ENCODE assay signal across 8 mouse cellular contexts in the genomic region with DNA sequence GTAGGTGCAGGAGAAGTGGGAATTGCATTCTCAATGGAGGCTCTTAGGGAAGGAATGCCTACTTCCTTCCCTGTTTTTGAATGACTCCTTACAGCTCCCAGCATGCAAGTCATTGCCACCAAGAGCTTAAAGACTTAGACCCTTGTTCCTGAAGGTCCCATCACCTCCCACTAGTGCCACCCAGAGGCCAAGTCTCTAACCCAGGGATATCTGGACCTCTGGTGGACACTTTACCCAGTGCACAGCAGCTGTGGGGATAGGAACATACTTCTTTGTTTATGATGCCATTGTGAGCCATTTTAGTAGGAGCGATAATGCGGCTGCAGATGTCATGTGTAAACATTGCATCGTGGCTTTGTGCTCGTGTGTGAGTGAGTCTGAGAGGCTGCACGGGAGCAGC. TPM values are rescaled to one million over a fixed set of nuclear protein-coding genes. Genes with fewer than 3 reads are reported as not detected.
A peak's percentile ranks its signal among the peaks of the same experiment; 100 is the strongest.
DNase-seq lines count a peak whose midpoint lies in the region; ATAC-seq and TF ChIP-seq lines count a peak whose summit lies in the region.
"Had no signal": no experiment of that assay in that cellular context is flagged by ENCODE, and none has a peak within 500 bp of the region (broad histone marks: within the 10 kb centered on the region; RNA-seq: fewer than 3 reads in every experiment).

No protein-coding gene starts in this region.

- in situ Hi-C loops in Patski (cut with MboI; ENCODE audit: low pct_unique_long_range_greater_than_20kb): loop anchor here (10.0 kb wide), 1 partner anchor 937 kb away; no protein-coding TSS in a partner anchor

- peak; percentile 59 for DNase-seq in midbrain, embryonic 14.5 days
- DNase-seq in midbrain, embryonic 11.5 days (ENCODE audit: low spot score, missing footprints): no peak
- DNase-seq in Patski (ENCODE audit: low read depth, low spot score): no peak
- DNase-seq in spleen, postnatal 4 days (ENCODE audit: low spot score in 2 of 2): no peak

- H3K4me3 ChIP-seq in midbrain, embryonic 14.5 days (replicated peaks; ENCODE audit: low read depth, low read length): no peak overlapping the region
- H3K4me3 ChIP-seq in midbrain, embryonic 11.5 days (ENCODE audit: low read depth, low read length): no peak overlapping the region
- H3K4me3 ChIP-seq in embryonic facial prominence, embryonic 15.5 days (replicated peaks): no peak overlapping the region
- no peak overlapping the region for H3K4me3 ChIP-seq in limb, embryonic 13.5 days
- H3K4me3 ChIP-seq: megakaryocyte, embryonic 14.5 days had no signal

- H3K9me3 ChIP-seq in midbrain, embryonic 14.5 days (ENCODE audit: control insufficient read depth, low read length): no peaks in the 10 kb centered on the region
- no peaks in the 10 kb centered on the region for H3K9me3 ChIP-seq in midbrain, embryonic 11.5 days (ENCODE audit: control insufficient read depth, low read length)
- no peaks in the 10 kb centered on the region for H3K9me3 ChIP-seq in embryonic facial prominence, embryonic 15.5 days (replicated peaks)
- no peaks in the 10 kb centered on the region for H3K9me3 ChIP-seq in limb, embryonic 13.5 days
- H3K9me3 ChIP-seq: megakaryocyte, embryonic 14.5 days had no signal

- no peak for ATAC-seq in midbrain, embryonic 14.5 days (ENCODE audit: low FRiP score, low TSS enrichment)
- no peak; the same call in 1 of the 2 replicates for ATAC-seq in midbrain, embryonic 11.5 days (ENCODE audit: low FRiP score)
- ATAC-seq in Patski: no peak
- no peak for ATAC-seq in embryonic facial prominence, embryonic 15.5 days (ENCODE audit: insufficient number of reproducible peaks, low FRiP score, low TSS enrichment, low read depth)
- ATAC-seq in limb, embryonic 13.5 days (ENCODE audit: low FRiP score, low read depth): peak; percentile 12; the same call in 1 of the 2 replicates
- no peak for ATAC-seq in monocyte, adult 5-6 weeks (replicated peaks; ENCODE audit: insufficient number of reproducible peaks, low FRiP score, low TSS enrichment, poor library complexity, severe bottlenecking)

- POLR2A ChIA-PET in Patski (lab: Charles Lee): interaction anchor here (0.6 to 0.7 kb wide), 2 partner anchors 88 to 338 kb away, joined by 3 to 4 read pairs; no protein-coding TSS in a partner anchor

- H3K9ac ChIP-seq in midbrain, embryonic 14.5 days (replicated peaks; ENCODE audit: low read length): no peak overlapping the region
- H3K9ac ChIP-seq in midbrain, embryonic 11.5 days (ENCODE audit: low read length): no peak overlapping the region
- H3K9ac ChIP-seq in embryonic facial prominence, embryonic 15.5 days: no peak overlapping the region
- H3K9ac ChIP-seq in limb, embryonic 13.5 days: no peak overlapping the region

- no peaks in the 10 kb centered on the region for H3K4me1 ChIP-seq in midbrain, embryonic 14.5 days (ENCODE audit: control insufficient read depth, insufficient read depth, low read length)
- H3K4me1 ChIP-seq in midbrain, embryonic 11.5 days (ENCODE audit: control insufficient read depth, insufficient read depth, low read length): no peaks in the 10 kb centered on the region
- H3K4me1 ChIP-seq in embryonic facial prominence, embryonic 15.5 days: peaks cover 22% of the 10 kb centered on the region
- peaks cover 40% of the 10 kb centered on the region for H3K4me1 ChIP-seq in limb, embryonic 13.5 days

- H3K36me3 ChIP-seq in midbrain, embryonic 14.5 days (ENCODE audit: control insufficient read depth, insufficient read depth, low read length): no peaks in the 10 kb centered on the region
- no peaks in the 10 kb centered on the region for H3K36me3 ChIP-seq in midbrain, embryonic 11.5 days (ENCODE audit: control insufficient read depth, insufficient read depth, low read length)
- no peaks in the 10 kb centered on the region for H3K36me3 ChIP-seq in embryonic facial prominence, embryonic 15.5 days
- no peaks in the 10 kb centered on the region for H3K36me3 ChIP-seq in limb, embryonic 13.5 days

- no peaks in the 10 kb centered on the region for H3K27me3 ChIP-seq in midbrain, embryonic 14.5 days (ENCODE audit: control insufficient read depth, insufficient read depth, low read length)
- H3K27me3 ChIP-seq in midbrain, embryonic 11.5 days (ENCODE audit: control insufficient read depth, insufficient read depth, low read length): no peaks in the 10 kb centered on the region
- no peaks in the 10 kb centered on the region for H3K27me3 ChIP-seq in Patski
- no peaks in the 10 kb centered on the region for H3K27me3 ChIP-seq in embryonic facial prominence, embryonic 15.5 days
- H3K27me3 ChIP-seq in limb, embryonic 13.5 days: peaks cover 7% of the 10 kb centered on the region

- 81% methylated on average over 5 of the region's 5 CpGs for WGBS in midbrain, embryonic 14.5 days
- 77% methylated on average over 5 of the region's 5 CpGs for WGBS in midbrain, embryonic 11.5 days
- WGBS in embryonic facial prominence, embryonic 15.5 days: 25% methylated on average over 5 of the region's 5 CpGs
- WGBS in limb, embryonic 13.5 days: 30% methylated on average over 5 of the region's 5 CpGs

- peak; percentile 70 for TF ChIP-seq CTCF in Patski (IDR thresholded peaks at IDR 0.05)

- CTCF ChIA-PET in Patski (lab: Charles Lee): interaction anchor here (0.9 to 2.0 kb wide), 3 partner anchors 11 to 728 kb away, joined by 3 to 5 read pairs (median 3); no protein-coding TSS in a partner anchor

- no peak overlapping the region for H3K4me2 ChIP-seq in midbrain, embryonic 14.5 days (ENCODE audit: low read length)
- H3K4me2 ChIP-seq in midbrain, embryonic 11.5 days: no peak overlapping the region
- peak overlapping the region; percentile 3; the same call in 1 of the 2 replicates for H3K4me2 ChIP-seq in embryonic facial prominence, embryonic 15.5 days (replicated peaks)
- peak overlapping the region; percentile 23 for H3K4me2 ChIP-seq in limb, embryonic 13.5 days (replicated peaks)

- no peak overlapping the region for H3K27ac ChIP-seq in midbrain, embryonic 14.5 days (replicated peaks; ENCODE audit: low read depth, low read length)
- no peak overlapping the region for H3K27ac ChIP-seq in midbrain, embryonic 11.5 days (ENCODE audit: low read depth, low read length)
- H3K27ac ChIP-seq in embryonic facial prominence, embryonic 15.5 days (replicated peaks): no peak overlapping the region
- no peak overlapping the region for H3K27ac ChIP-seq in limb, embryonic 13.5 days

RNA-seq across cellular contexts. Expression of gene Cdkn3, which starts 38.3 kb away (rescaled TPM):
- 6.2 and 11.7 TPM in 2 replicates for polyA plus RNA-seq in midbrain, embryonic 14.5 days (2014; fragmentation: Nextera tagmentation; extraction: Ambion mirVana)
- 47.2 and 53.8 TPM in 2 replicates for polyA plus RNA-seq in midbrain, embryonic 11.5 days (2014; fragmentation: Nextera tagmentation; extraction: Ambion mirVana)
- polyA plus RNA-seq in Patski (2021): 15.0 TPM
- 38.7 and 38.8 TPM in 2 replicates for polyA plus RNA-seq in embryonic facial prominence, embryonic 15.5 days (2015; fragmentation: Nextera tagmentation; extraction: Ambion mirVana)
- polyA plus RNA-seq in limb, embryonic 13.5 days (2015; fragmentation: Nextera tagmentation; extraction: Ambion mirVana): 43.6 and 48.5 TPM in 2 replicates
- total RNA-seq in monocyte, adult 5-6 weeks (2017): 4.8 to 14.7 TPM in 2 of 3 replicates, not detected in the other

Comparison
In these comparisons a context has a peak if more than half of its experiments do, and no peak if none do; other contexts are left out.
1. H3K4me2 ChIP-seq: peak in embryonic facial prominence, embryonic 15.5 days (single experiment) and limb, embryonic 13.5 days (single experiment); none in midbrain, embryonic 14.5 days (single experiment) and midbrain, embryonic 11.5 days (single experiment).